Mouse (Mus musculus) ES-Bruce4 (cell line): ENCODE results near the gene L3mbtl4.

Experiments
- CTCF ChIP-seq: IDR thresholded peaks from one replicate; pipeline ENCODE4 v1.8.1; 2011; ENCODE audit warnings: low read depth, low read length
- POLR2A ChIP-seq: IDR thresholded peaks from one replicate; pipeline ENCODE4 v1.8.1; 2011; ENCODE audit warnings: low read length; ENCODE audit not compliant: insufficient read depth

DNA sequence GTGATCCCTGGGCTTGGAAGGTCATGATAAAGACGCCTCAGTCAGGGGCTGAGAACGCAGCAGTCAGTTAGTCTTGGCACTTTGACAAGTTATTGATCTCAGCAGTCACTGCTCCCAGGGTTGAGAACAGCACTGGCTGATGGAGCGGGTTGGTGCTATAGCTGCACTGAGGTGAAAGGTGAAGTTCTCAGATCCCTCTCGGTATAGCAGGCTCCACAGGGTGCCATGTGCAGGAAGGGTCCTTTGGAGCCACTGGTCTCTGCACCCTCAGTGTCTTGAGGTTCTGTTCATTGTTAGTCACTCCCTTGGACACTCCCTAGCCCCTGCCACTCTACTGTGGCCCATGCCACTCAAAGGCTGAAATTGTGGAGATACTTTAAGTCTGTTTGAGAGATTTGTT, 14.5 kb downstream of the L3mbtl4 start:
- TF ChIP-seq CTCF (no peak), POLR2A (no peak)
